Mouse (Mus musculus): ENCODE data around the gene Trim26. TPM values are rescaled to one million over a fixed set of nuclear protein-coding genes. Genes with fewer than 3 reads are reported as not detected.
"Not testable (repeated sequence)": the region's sequence is repeated elsewhere in the genome, so short reads cannot be mapped to it uniquely, and the experiment has no call there.

Trim26 gene
- 2.1 and 17.7 TPM in 2 replicates for polyA plus RNA-seq (2012; ENCODE audit: insufficient read depth, low replicate concordance)

DNA sequence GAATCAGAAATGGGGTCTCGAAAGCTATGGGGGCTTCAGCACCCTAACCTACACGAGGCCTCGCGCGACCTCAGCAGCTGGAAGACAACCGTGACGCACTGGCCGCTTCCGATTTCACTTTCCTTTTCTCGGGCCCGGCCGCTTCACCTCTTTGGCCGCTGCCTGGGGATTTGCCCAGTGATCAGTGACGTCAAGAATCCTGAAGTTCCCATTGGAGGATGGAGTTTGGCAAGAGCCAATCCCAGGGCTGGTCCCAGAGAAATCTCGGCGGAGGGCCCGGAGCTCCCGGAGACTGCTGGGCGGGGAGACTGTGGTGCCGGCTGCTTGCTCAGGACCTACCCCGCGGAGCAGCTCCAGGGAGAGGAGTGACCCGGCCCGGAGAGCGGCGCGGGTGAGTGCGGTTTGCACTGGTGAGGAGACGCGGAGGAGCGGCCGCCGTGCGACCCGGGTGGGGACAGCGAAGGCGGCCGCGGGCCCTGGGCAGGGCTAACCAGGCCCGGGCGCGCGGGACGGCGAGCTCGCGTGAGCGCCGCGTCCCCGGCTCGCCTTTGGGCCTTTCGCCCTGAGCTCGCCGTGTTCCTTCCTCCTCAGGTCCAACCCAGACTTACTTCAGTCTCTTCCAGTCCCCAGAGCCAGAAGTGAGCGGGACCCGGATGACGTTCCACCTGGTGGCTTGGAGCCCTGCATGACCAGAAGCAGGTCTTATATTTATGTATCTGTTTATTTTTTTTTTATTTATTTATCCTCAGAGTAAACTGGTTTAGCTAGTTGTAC is at the start of gene Trim26:
TSS of gene Trim26 (plus strand) at position 261 of the 774 bp plus-strand sequence.
- Histone ChIP-seq H3K4me1 (peaks cover 54% of the 10 kb centered on the region), H3K36me3 (replicated peaks; ENCODE audit: low read length) (peaks cover 15% of the 10 kb centered on the region), H3K4me3 (replicated peaks) (peak within 1 kb of the TSS; percentile 94), H3K9me3 (no peaks in the 10 kb centered on the region), H3K27me3 (replicated peaks) (peaks cover 6% of the 10 kb centered on the region)
- TF ChIP-seq FLI1 (IDR thresholded peaks at IDR 0.05; ENCODE audit: low read length) (no peak), GATA1 (IDR thresholded peaks at IDR 0.05; ENCODE audit: borderline replicate concordance, low read length) (no peak)

DNA sequence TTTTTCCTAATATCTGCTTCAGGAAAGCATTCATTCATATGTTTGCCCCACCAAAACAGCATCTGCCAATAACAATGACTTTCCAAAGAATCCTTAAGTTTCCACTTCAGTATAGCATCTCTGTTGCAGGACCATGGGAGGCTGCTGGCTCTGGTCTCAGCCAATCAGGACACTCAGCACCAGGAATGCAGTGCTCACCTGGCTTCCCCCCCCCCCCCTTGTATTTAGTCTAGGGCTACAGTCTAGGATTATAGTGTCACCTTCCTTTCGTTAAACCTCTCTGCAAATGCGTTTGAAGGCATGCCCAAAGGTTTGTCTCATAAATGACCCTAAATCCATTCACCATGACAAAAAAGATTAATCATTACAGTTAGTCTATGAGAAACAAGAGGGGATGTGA is 48.6 kb upstream of the Trim26 start:
- Histone ChIP-seq H3K36me3 (replicated peaks; ENCODE audit: low read length) (no peaks in the 10 kb centered on the region), H3K9me3 (no peaks in the 10 kb centered on the region), H3K4me1 (no peaks in the 10 kb centered on the region), H3K4me3 (replicated peaks) (no peak overlapping the region), H3K27me3 (replicated peaks) (no peaks in the 10 kb centered on the region)
- TF ChIP-seq FLI1 (IDR thresholded peaks at IDR 0.05; ENCODE audit: low read length) (no peak), GATA1 (IDR thresholded peaks at IDR 0.05; ENCODE audit: borderline replicate concordance, low read length) (no peak)

DNA sequence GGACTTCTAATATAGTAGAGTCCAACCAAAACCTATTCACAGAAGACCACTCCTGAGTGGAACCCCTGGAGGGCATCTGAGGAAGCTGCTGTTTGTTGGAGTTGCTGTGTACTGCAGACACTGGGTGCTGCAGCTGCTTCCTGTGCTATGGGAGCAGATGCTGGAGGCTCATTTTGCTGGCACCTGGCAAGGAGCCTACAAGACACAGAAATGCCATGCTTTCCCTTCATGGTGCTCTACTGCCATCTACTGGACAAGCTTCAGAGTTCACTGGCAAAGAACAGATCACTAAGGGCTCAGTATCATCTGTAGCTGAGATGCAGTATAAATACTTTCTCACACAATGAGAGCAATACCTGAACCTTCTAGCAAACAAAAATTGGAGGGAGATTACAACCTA is 48.1 kb upstream of the Trim26 start:
- H3K9me3 ChIP-seq; H3K27me3 ChIP-seq (replicated peaks); H3K4me1 ChIP-seq; H3K4me3 ChIP-seq (replicated peaks); H3K36me3 ChIP-seq (replicated peaks; ENCODE audit: low read length): not testable (repeated sequence)

DNA sequence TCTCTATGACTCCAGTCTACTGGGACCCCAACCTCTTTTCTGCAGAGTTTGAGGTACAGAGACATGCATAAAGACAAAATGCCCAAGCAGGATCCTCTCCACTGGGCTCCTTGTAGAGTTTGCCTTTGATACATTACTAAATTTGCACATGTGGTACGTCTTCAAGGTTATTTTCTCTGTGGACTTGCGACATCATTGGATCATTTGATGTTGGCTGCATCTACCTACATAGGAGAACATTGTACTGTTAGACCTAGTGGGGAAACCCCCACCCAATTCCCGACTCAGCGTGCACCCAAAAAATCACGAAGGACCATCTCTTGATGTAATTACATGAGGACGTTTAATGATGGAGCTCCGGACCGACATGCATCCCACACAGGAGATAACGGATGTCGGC is 37.4 kb upstream of the Trim26 start:
- no peaks in the 10 kb centered on the region for H3K36me3 ChIP-seq (replicated peaks; ENCODE audit: low read length)

DNA sequence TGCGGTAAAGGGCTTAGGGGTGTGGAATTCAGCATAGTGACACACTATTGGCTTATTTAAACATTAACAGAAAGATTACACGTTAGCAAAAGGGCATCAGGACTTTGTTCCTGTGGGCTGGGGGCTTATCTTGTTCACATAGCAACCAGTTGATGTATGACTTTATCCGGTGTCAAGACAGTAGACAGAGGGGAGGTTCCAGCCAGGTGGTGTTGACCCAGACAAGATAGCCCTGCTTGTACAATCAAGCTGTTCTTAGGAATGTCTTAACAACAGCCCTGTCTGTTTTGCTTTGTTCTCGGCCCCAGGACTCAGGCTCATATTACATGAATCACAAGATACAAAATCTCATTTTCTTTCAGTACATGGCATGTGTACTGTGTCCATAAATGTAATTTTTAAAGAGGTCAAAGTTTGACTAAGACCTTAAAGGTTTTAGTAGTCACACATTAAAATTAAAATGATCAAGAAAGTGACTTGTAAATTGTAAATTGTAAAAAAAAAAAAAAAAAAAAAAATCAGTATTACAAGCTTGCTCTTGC is 36.9 kb upstream of the Trim26 start:
- H3K36me3 ChIP-seq (replicated peaks; ENCODE audit: low read length); H3K9me3 ChIP-seq; H3K4me1 ChIP-seq; H3K27me3 ChIP-seq (replicated peaks); H3K4me3 ChIP-seq (replicated peaks): not testable (repeated sequence)

More for the DNA sequence above, 37.4 kb upstream of the Trim26 start:
- Histone ChIP-seq H3K9me3 (no peaks in the 10 kb centered on the region), H3K27me3 (replicated peaks) (peaks cover 3% of the 10 kb centered on the region), H3K4me1 (no peaks in the 10 kb centered on the region), H3K4me3 (replicated peaks) (no peak overlapping the region)
- TF ChIP-seq GATA1 (IDR thresholded peaks at IDR 0.05; ENCODE audit: borderline replicate concordance, low read length) (no peak), FLI1 (IDR thresholded peaks at IDR 0.05; ENCODE audit: low read length) (no peak)

DNA sequence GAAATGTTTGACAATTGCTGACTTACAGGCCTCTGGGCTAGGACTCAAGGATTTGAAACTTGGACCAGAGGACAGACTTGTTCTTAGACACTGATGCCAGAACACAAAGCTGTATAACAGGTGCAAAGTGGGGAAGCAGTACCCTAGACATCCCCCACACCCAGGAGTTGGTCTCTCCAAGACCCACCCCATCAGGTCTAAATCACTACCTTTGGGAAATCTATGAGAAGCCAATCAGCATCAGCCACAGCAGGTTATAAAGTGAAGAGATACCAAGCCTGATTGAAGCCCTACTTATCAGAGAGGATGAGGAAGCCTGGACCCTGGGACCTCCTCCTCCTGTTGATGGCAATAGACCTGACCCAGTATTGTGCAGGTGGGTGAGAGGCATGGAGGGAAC is 25.1 kb upstream of the Trim26 start, which contains the start of gene H2-M10.6:
TSS of gene H2-M10.6 (plus strand) at position 301 of the 400 bp plus-strand sequence.
- Histone ChIP-seq H3K36me3 (replicated peaks; ENCODE audit: low read length) (no peaks in the 10 kb centered on the region), H3K9me3 (no peaks in the 10 kb centered on the region), H3K27me3 (replicated peaks) (peaks cover 13% of the 10 kb centered on the region), H3K4me1 (no peaks in the 10 kb centered on the region), H3K4me3 (replicated peaks) (no peak within 1 kb of the TSS)
- TF ChIP-seq FLI1 (IDR thresholded peaks at IDR 0.05; ENCODE audit: low read length) (no peak), GATA1 (IDR thresholded peaks at IDR 0.05; ENCODE audit: borderline replicate concordance, low read length) (no peak)

DNA sequence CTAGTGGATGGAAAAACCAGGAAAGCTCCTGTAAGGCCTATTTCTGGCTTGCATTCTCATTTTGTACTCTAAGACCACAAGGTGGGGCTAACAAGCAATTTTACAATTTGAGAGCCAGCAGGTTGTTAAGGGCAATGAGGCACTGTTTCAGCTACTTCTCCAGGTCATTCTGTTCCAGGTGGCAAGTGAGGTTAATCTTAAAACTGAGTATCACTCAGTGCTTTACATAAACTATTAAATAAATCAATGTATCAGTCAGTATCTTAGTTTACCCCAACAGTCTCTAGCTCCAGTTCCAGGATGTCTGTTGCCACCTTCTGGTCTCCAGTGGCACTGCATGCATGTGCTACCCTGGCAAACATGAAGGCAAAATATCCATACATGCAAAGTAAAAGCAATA is 12.9 kb upstream of the Trim26 start:
- Histone ChIP-seq H3K9me3 (no peaks in the 10 kb centered on the region), H3K4me3 (replicated peaks) (no peak overlapping the region), H3K4me1 (peaks cover 9% of the 10 kb centered on the region), H3K27me3 (replicated peaks) (peaks cover 10% of the 10 kb centered on the region), H3K36me3 (replicated peaks; ENCODE audit: low read length) (no peaks in the 10 kb centered on the region)
- no peak for TF ChIP-seq FLI1 (IDR thresholded peaks at IDR 0.05; ENCODE audit: low read length)
- TF ChIP-seq GATA1 (IDR thresholded peaks at IDR 0.05; ENCODE audit: borderline replicate concordance, low read length) = no peak

DNA sequence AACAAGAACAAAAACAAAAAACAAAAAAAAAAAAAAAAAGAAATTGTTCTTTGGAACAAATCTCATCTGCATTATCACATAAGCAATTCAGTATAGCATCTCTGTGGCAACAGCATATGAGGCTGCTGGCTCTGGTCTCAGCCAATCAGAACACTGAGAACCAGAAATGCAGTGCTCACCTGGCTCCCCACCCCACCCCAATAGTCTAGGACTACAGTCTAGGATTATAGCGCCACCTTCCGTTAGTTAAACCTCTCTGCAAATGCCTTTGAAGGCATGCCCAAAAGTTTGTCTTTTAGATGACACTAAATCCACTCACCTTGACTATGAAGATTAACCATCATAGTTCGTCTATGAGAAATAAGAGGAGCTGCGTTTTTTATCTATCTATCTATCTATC is 11.4 kb upstream of the Trim26 start:
- H3K27me3 ChIP-seq (replicated peaks) = peaks cover 7% of the 10 kb centered on the region
- no peak overlapping the region for H3K4me3 ChIP-seq (replicated peaks)
- TF ChIP-seq FLI1 (IDR thresholded peaks at IDR 0.05; ENCODE audit: low read length) (no peak), GATA1 (IDR thresholded peaks at IDR 0.05; ENCODE audit: borderline replicate concordance, low read length) (no peak)
- no peaks in the 10 kb centered on the region for H3K9me3 ChIP-seq
- peaks cover 9% of the 10 kb centered on the region for H3K4me1 ChIP-seq
- no peaks in the 10 kb centered on the region for H3K36me3 ChIP-seq (replicated peaks; ENCODE audit: low read length)

DNA sequence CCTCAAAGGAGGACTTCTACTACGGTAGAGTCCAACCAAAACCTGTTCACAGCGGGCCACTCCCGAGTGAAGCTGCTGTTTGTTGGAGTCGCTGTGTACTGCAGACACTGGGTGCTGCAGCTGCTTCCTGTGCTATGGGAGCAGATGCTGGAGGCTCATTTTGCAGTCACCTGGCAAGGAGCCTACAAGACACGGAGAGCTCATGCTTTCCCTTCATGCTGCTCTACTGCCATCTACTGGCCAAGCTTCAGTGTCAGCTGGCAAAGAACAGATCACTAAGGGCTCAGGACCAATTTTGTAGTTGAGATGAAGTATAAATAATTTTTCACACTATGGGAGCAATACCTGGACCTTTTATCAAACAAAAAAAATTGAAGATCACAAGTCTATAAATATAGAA is 10.9 kb upstream of the Trim26 start:
- H3K27me3 ChIP-seq (replicated peaks); H3K4me1 ChIP-seq; H3K36me3 ChIP-seq (replicated peaks; ENCODE audit: low read length); H3K9me3 ChIP-seq; H3K4me3 ChIP-seq (replicated peaks): not testable (repeated sequence)

DNA sequence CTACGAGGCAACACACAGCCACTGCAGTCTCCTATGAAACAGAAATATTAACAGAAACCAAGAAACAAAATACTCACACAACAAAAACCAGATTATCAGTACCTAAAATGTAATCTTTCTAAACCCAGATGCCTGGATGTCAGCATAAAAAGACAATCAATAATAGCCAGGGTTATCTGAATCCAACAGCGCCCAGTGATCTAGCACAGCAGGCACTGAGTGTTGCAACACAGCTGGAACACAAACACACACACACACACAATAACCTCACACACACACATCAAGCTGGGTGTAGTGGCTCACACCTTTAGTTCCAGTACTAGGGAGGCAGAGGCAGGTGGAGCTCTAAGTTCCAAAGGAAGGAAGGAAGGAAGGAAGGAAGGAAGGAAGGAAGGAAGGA is 8.4 kb upstream of the Trim26 start:
- Histone ChIP-seq H3K9me3 (no peaks in the 10 kb centered on the region), H3K4me1 (peaks cover 9% of the 10 kb centered on the region), H3K27me3 (replicated peaks) (peaks cover 5% of the 10 kb centered on the region), H3K4me3 (replicated peaks) (no peak overlapping the region), H3K36me3 (replicated peaks; ENCODE audit: low read length) (no peaks in the 10 kb centered on the region)
- TF ChIP-seq GATA1 (IDR thresholded peaks at IDR 0.05; ENCODE audit: borderline replicate concordance, low read length) (no peak), FLI1 (IDR thresholded peaks at IDR 0.05; ENCODE audit: low read length) (no peak)

DNA sequence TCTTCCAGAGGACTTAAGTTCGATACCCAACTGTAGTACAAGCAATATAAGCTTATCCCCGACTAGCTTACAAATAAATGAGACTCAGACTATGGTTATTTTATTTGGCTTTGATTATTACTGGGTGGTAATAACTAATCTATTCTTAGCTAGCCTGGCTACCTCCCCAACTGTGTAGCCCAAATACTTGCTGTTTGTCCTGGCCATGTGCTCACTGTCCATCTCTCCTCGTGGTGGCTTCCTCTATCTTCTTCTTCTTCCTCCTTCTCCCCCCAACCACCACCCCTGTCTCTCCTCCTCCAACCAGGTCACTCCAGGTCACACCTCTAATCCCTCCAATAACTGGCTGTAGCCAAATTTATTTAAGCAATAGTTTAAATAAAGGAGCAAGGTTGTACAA is 6.5 kb upstream of the Trim26 start:
- Histone ChIP-seq H3K4me3 (replicated peaks) (no peak overlapping the region), H3K27me3 (replicated peaks) (peaks cover 11% of the 10 kb centered on the region), H3K36me3 (replicated peaks; ENCODE audit: low read length) (no peaks in the 10 kb centered on the region), H3K9me3 (no peaks in the 10 kb centered on the region), H3K4me1 (peaks cover 7% of the 10 kb centered on the region)
- TF ChIP-seq FLI1 (IDR thresholded peaks at IDR 0.05; ENCODE audit: low read length) = no peak
- TF ChIP-seq GATA1 (IDR thresholded peaks at IDR 0.05; ENCODE audit: borderline replicate concordance, low read length) = no peak
